Mouse (Mus musculus) neural tube, embryonic 11.5 days (tissue): ENCODE measurements around the gene Tro. TPM values are rescaled to one million over a fixed set of nuclear protein-coding genes. Genes with fewer than 3 reads are reported as not detected.

Experiments
- ATAC-seq: fragments of 200-750 bp; cut with Nextera tagmentation; 2 replicates; pipeline ENCODE4 v1.8.0; 2017; ENCODE audit warnings: moderate number of reproducible peaks, mild to moderate bottlenecking, moderate TSS enrichment, moderate library complexity; ENCODE audit not compliant: insufficient read depth, low FRiP score, low TSS enrichment
- DNase-seq: peaks from one replicate; pipeline ENCODE4 v3.0.0-alpha.2; 2015; ENCODE audit warnings: low spot score
- H3K27ac ChIP-seq: fragments of 300-500 bp; sonication (generic); 2 replicates; pipeline ENCODE4 v1.5.1; 2014; ENCODE audit warnings: low read depth, mild to moderate bottlenecking, low read length
- H3K27me3 ChIP-seq: fragments of 300-500 bp; sonication (generic); 2 replicates; pipeline ENCODE4 v1.6.1; 2014; ENCODE audit warnings: mild to moderate bottlenecking, low read length, mixed read lengths; ENCODE audit not compliant: control insufficient read depth, insufficient read depth
- H3K36me3 ChIP-seq: fragments of 300-500 bp; sonication (generic); 2 replicates; pipeline ENCODE4 v1.6.1; 2014; ENCODE audit warnings: mild to moderate bottlenecking, low read length, moderate library complexity, mixed read lengths; ENCODE audit not compliant: control insufficient read depth, insufficient read depth
- H3K4me1 ChIP-seq: fragments of 300-500 bp; sonication (generic); 2 replicates; pipeline ENCODE4 v1.6.1; 2014; ENCODE audit warnings: low read length, mixed read lengths; ENCODE audit not compliant: control insufficient read depth, insufficient read depth
- H3K4me2 ChIP-seq: fragments of 300-500 bp; sonication (generic); 2 replicates; pipeline ENCODE4 v1.6.1; 2014; ENCODE audit warnings: low read depth, mild to moderate bottlenecking, moderate library complexity
- H3K4me3 ChIP-seq: fragments of 300-500 bp; sonication (generic); 2 replicates; pipeline ENCODE4 v1.5.1; 2014; ENCODE audit warnings: low read depth, low read length
- H3K9ac ChIP-seq: fragments of 300-500 bp; sonication (generic); 2 replicates; pipeline ENCODE4 v1.6.1; 2014; ENCODE audit warnings: mild to moderate bottlenecking, low read length
- H3K9me3 ChIP-seq: fragments of 300-500 bp; sonication (generic); 2 replicates; pipeline ENCODE4 v1.6.1; 2016; ENCODE audit warnings: low read length; ENCODE audit not compliant: control insufficient read depth
- WGBS: fragments of 180-500 bp; shearing (Covaris S2); extraction: QIAGEN DNeasy Blood & Tissue Kit; methylation state at CpG from one replicate; pipeline ENCODE4 v1.1.7; 2014; 5-methylcytosine and 5-hydroxymethylcytosine counted together
- polyA plus RNA-seq: library from polyadenylated mRNA; unstranded; fragments of >200 nt; fragmentation: Nextera tagmentation; extraction: Ambion mirVana; gene quantifications from 2 replicates; pipeline ENCODE4 v1.2.1, GENCODE M21; 2014

The Tro gene
- 48.0 and 55.2 TPM in 2 replicates for polyA plus RNA-seq

- Histone ChIP-seq H3K36me3 (no peaks in the 10 kb centered on the region; the same call in 1 of the 2 replicates), H3K27ac (no peak within 1 kb of the TSS), H3K9ac (peak within 1 kb of the TSS; percentile 40), H3K4me2 (peak within 1 kb of the TSS; percentile 34), H3K9me3 (no peaks in the 10 kb centered on the region), H3K27me3 (no peaks in the 10 kb centered on the region), H3K4me1 (no peaks in the 10 kb centered on the region), H3K4me3 (peak within 1 kb of the TSS; percentile 44)
- WGBS = 19% methylated on average over 37 of the region's 37 CpGs
- peak; percentile 82 for DNase-seq
- peak; percentile 94 for ATAC-seq
Observed at GRCm38 (mm10) chrX:150656908-150657796, at the start of gene Tro. TSS of gene Tro (minus strand) at chrX:150657583.

DNA sequence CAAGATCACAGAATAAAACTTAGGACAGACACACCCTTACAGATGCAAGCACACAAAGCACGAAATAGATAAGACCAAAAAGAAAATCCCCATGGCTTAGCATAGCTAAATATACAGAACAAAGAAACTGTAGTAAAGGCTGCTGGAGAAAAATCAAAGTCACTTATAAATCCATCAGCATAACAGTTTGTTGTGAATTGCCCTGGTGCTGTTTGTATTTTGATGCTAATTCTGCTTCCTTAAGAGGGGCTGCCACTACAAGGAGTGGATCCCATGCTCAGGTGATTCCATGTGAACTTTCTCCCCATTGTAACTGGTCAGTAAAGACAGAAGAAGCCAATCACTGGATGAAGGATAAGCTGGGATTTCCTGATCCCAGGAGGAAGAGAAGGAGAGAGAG lies 20.1 kb upstream of the Tro start:
- Histone ChIP-seq H3K4me2 (no peak overlapping the region), H3K36me3 (no peaks in the 10 kb centered on the region), H3K27me3 (no peaks in the 10 kb centered on the region), H3K4me3 (no peak overlapping the region), H3K4me1 (no peaks in the 10 kb centered on the region), H3K27ac (no peak overlapping the region), H3K9ac (no peak overlapping the region), H3K9me3 (no peaks in the 10 kb centered on the region)
- 48% methylated on average over 1 of the region's 1 CpGs for WGBS
- DNase-seq (no peak), ATAC-seq (no peak)

GRCm38 (mm10) chrX:150662809-150663208 lies 5.4 kb upstream of the Tro start:
- Histone ChIP-seq H3K9me3 (no peaks in the 10 kb centered on the region), H3K9ac (no peak overlapping the region), H3K36me3 (no peaks in the 10 kb centered on the region), H3K4me3 (no peak overlapping the region), H3K4me2 (no peak overlapping the region), H3K27ac (no peak overlapping the region), H3K27me3 (no peaks in the 10 kb centered on the region), H3K4me1 (no peaks in the 10 kb centered on the region)
- WGBS = 38% methylated on average over 4 of the region's 4 CpGs
- DNase-seq = no peak
- ATAC-seq = no peak

DNA sequence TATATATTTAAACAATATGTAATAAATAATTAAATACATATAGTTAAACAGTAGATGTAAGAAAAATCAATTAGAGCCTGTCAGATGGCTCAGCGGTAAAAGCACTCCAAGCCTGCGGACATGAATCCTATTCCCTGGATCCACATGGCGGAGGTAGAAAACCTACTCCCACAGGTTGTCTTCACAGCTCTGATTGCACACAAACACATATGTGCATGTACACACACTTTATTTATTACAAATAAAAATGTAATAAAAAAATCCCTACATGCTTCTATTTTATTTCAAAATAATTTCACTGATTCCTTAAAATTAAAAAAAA lies 375 bp upstream of the Tro start:
- Histone ChIP-seq H3K27me3 (no peaks in the 10 kb centered on the region), H3K4me3 (peak overlapping the region; percentile 44), H3K36me3 (no peaks in the 10 kb centered on the region; the same call in 1 of the 2 replicates), H3K9ac (no peak overlapping the region), H3K4me1 (no peaks in the 10 kb centered on the region), H3K4me2 (peak overlapping the region; percentile 34), H3K9me3 (no peaks in the 10 kb centered on the region), H3K27ac (no peak overlapping the region)
- DNase-seq (no peak), ATAC-seq (peak; percentile 39; the same call in 1 of the 2 replicates)
- 40% methylated on average over 3 of the region's 3 CpGs for WGBS

DNA sequence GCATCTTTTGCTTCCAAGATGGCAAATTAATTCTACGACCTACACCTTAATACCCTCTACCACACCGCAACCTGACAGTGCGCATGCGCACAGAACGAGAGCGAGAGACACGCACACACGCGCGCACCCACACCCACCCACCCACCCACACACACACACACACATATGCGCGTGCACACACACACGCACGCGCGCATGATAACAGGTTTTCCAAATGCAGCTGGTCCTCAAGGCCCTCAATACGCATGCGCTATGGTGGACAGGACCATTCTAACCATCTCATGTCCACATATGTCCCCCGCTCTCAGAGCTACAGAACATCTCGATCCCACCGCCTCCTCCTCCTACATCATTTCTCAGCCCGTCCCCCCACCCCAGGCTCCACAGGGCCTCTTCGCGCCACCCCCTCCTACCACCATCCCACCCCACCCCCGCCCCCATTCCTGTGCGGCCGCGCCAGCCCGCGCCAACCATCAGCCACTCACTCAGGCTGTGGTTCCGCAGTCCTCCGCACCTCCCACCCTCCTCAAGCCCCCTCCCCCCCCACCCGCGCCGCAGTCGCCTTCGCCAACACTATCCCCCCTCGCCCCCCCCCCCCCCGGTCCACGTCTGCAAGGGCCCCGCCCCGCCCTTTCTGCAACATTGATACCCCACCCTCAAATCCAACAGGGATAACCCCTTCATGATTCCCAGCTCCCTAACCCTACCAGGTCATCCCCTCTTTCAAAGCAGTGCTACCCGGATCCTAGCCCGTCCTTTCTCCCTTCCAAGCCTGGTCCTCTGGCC lies 1.1 kb downstream of the Tro start:
- Histone ChIP-seq H3K4me2 (peak overlapping the region; percentile 34), H3K4me1 (no peaks in the 10 kb centered on the region), H3K9ac (peak overlapping the region; percentile 40), H3K36me3 (no peaks in the 10 kb centered on the region; the same call in 1 of the 2 replicates), H3K27me3 (no peaks in the 10 kb centered on the region), H3K4me3 (peak overlapping the region; percentile 44), H3K9me3 (no peaks in the 10 kb centered on the region), H3K27ac (no peak overlapping the region)
- WGBS = 49% methylated on average over 24 of the region's 44 CpGs
- ATAC-seq (peak; percentile 58), DNase-seq (peak; percentile 29)

DNA sequence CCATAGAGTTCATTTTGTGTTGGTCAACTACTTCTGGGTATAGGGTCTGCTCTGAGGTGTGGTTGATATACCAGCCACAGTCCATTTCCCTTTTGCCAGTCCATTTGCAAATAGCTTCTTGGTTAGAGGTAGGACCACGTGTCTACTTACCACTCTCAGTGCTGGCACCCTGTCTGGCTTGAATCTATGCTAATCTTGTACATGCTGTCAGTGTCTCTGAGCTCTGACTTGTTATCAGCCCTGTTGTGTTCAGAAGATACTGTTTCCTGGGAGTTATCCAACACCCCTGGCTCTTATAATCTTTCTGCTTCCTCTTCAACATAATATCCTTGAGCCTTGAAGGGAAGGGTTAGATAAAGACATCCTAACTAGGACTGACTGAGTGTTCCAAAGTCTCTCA lies 21.0 kb downstream of the Tro start:
- no peak for DNase-seq
- H3K9me3 ChIP-seq = no peaks in the 10 kb centered on the region
- no peak overlapping the region for H3K9ac ChIP-seq
- no peak overlapping the region for H3K4me3 ChIP-seq
- H3K27ac ChIP-seq = no peak overlapping the region
- no peaks in the 10 kb centered on the region for H3K4me1 ChIP-seq
- H3K27me3 ChIP-seq = no peaks in the 10 kb centered on the region
- H3K4me2 ChIP-seq = no peak overlapping the region
- no peak for ATAC-seq
- 65% methylated on average over 1 of the region's 1 CpGs for WGBS
- no peaks in the 10 kb centered on the region for H3K36me3 ChIP-seq

GRCm38 (mm10) chrX:150598882-150599281 lies 58.5 kb downstream of the Tro start:
- no peaks in the 10 kb centered on the region for H3K27me3 ChIP-seq
- no peaks in the 10 kb centered on the region for H3K36me3 ChIP-seq
- no peaks in the 10 kb centered on the region for H3K9me3 ChIP-seq
- H3K9ac ChIP-seq = no peak overlapping the region
- 75% methylated on average over 2 of the region's 2 CpGs for WGBS
- no peaks in the 10 kb centered on the region for H3K4me1 ChIP-seq
- no peak overlapping the region for H3K4me3 ChIP-seq
- no peak overlapping the region for H3K4me2 ChIP-seq
- ATAC-seq (no peak), DNase-seq (no peak)
- no peak overlapping the region for H3K27ac ChIP-seq
